Mouse (Mus musculus): ENCODE measurements around the gene Klhl26. TPM values are rescaled to one million over a fixed set of nuclear protein-coding genes. Genes with fewer than 3 reads are reported as not detected.

Gene Klhl26
- polyA plus RNA-seq, 1 experiment from 2014 or later = 19.1 TPM

DNA sequence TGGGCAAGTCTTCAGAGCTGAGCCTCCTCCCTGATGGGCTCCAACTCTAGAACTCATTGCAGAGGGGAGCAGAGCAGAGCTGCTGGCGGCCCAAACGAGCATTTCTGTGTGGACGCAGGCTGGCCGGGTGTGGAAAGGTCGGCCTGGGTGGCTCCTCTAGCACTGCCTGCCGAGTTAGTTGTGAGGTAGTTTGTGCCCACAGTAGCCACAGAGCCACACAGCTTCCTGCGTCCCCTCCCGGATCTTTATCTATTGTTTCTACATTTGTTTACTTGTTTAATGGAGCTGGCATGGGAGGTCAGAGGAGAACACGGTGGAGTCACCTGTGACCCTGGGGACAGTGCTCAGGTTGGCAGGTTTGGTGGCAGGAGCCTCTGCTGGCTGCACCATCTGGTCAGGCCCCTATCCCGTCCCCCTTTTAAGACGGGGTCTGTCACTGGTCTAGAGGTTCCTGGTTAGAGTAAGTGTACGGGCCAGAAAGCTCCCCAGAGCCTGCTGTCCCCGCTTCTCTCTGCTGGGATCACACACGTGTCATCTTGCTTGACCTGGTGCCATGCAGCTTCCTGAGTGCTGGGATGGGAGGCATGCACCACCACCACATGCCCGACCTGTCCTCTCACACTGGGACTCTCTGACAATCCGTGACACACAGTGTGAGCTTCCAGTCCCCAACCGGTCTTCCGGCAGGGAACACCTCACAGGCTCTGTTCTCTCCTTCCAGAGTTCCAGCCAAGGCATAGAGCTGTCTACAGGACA, 55.2 kb downstream of the Klhl26 start:
- Histone ChIP-seq H3K36me3 (no peaks in the 10 kb centered on the region), H3K27ac (peak overlapping the region; percentile 30; the same call in 1 of the 2 replicates), H3K4me1 (replicated peaks) (peaks cover 27% of the 10 kb centered on the region), H3K4me3 (no peak overlapping the region), H3K9me3 (no peaks in the 10 kb centered on the region), H3K27me3 (ENCODE audit: insufficient read depth, poor library complexity, severe bottlenecking) (no peaks in the 10 kb centered on the region)
- no peak for DNase-seq (ENCODE audit: low spot score)
- WGBS = 87% methylated on average over 18 of the region's 18 CpGs

- H3K36me3 ChIP-seq = no peaks in the 10 kb centered on the region
- H3K4me3 ChIP-seq = no peak overlapping the region
- peaks cover 37% of the 10 kb centered on the region for H3K4me1 ChIP-seq (replicated peaks)
- H3K27me3 ChIP-seq (ENCODE audit: insufficient read depth, poor library complexity, severe bottlenecking) = no peaks in the 10 kb centered on the region
- H3K9me3 ChIP-seq = no peaks in the 10 kb centered on the region
- WGBS = 81% methylated on average over 11 of the region's 11 CpGs
- H3K27ac ChIP-seq = no peak overlapping the region
- DNase-seq (ENCODE audit: low spot score) = no peak
Measured at GRCm38 (mm10) chr8:70419879-70420643, 56.7 kb downstream of the Klhl26 start.

GRCm38 (mm10) chr8:70418954-70419353, 57.8 kb downstream of the Klhl26 start:
- no peak for DNase-seq (ENCODE audit: low spot score)

GRCm38 (mm10) chr8:70417914-70418313, 58.9 kb downstream of the Klhl26 start:
- 49% methylated on average over 10 of the region's 10 CpGs for WGBS
- H3K27ac ChIP-seq = no peak overlapping the region
- no peak for DNase-seq (ENCODE audit: low spot score)
- H3K27me3 ChIP-seq (ENCODE audit: insufficient read depth, poor library complexity, severe bottlenecking) = no peaks in the 10 kb centered on the region
- H3K4me1 ChIP-seq (replicated peaks) = peaks cover 37% of the 10 kb centered on the region
- no peak overlapping the region for H3K4me3 ChIP-seq
- H3K9me3 ChIP-seq = no peaks in the 10 kb centered on the region
- peaks cover 3% of the 10 kb centered on the region; the same call in 1 of the 2 replicates for H3K36me3 ChIP-seq

More at GRCm38 (mm10) chr8:70418954-70419353, 57.8 kb downstream of the Klhl26 start:
- 85% methylated on average over 14 of the region's 14 CpGs for WGBS
- peaks cover 37% of the 10 kb centered on the region for H3K4me1 ChIP-seq (replicated peaks)
- no peaks in the 10 kb centered on the region for H3K27me3 ChIP-seq (ENCODE audit: insufficient read depth, poor library complexity, severe bottlenecking)
- no peaks in the 10 kb centered on the region for H3K9me3 ChIP-seq
- no peak overlapping the region for H3K4me3 ChIP-seq
- no peaks in the 10 kb centered on the region for H3K36me3 ChIP-seq
- no peak overlapping the region for H3K27ac ChIP-seq

- Histone ChIP-seq H3K4me3 (no peak overlapping the region), H3K27ac (peak overlapping the region; percentile 57), H3K9me3 (no peaks in the 10 kb centered on the region), H3K36me3 (peaks cover 5% of the 10 kb centered on the region; the same call in 1 of the 2 replicates), H3K4me1 (replicated peaks) (peaks cover 37% of the 10 kb centered on the region), H3K27me3 (ENCODE audit: insufficient read depth, poor library complexity, severe bottlenecking) (no peaks in the 10 kb centered on the region)
- no peak for DNase-seq (ENCODE audit: low spot score)
- 47% methylated on average over 6 of the region's 6 CpGs for whole genome bisulfite sequencing
Measured at GRCm38 (mm10) chr8:70416941-70417340, 59.8 kb downstream of the Klhl26 start.

GRCm38 (mm10) chr8:70415540-70416451, 61.0 kb downstream of the Klhl26 start:
- 69% methylated on average over 8 of the region's 8 CpGs for WGBS
- H3K9me3 ChIP-seq = no peaks in the 10 kb centered on the region

GRCm38 (mm10) chr8:70414310-70414946, 62.3 kb downstream of the Klhl26 start:
- Histone ChIP-seq H3K36me3 (peaks cover 5% of the 10 kb centered on the region; the same call in 1 of the 2 replicates), H3K4me1 (replicated peaks) (peaks cover 41% of the 10 kb centered on the region), H3K27me3 (ENCODE audit: insufficient read depth, poor library complexity, severe bottlenecking) (no peaks in the 10 kb centered on the region), H3K27ac (no peak overlapping the region), H3K4me3 (no peak overlapping the region), H3K9me3 (no peaks in the 10 kb centered on the region)
- DNase-seq (ENCODE audit: low spot score) = no peak
- WGBS = 88% methylated on average over 6 of the region's 6 CpGs

More at GRCm38 (mm10) chr8:70415540-70416451, 61.0 kb downstream of the Klhl26 start:
- H3K36me3 ChIP-seq = peaks cover 5% of the 10 kb centered on the region; the same call in 1 of the 2 replicates
- H3K27ac ChIP-seq = peak overlapping the region; percentile 57
- peak; percentile 34 for DNase-seq (ENCODE audit: low spot score)
- no peaks in the 10 kb centered on the region for H3K27me3 ChIP-seq (ENCODE audit: insufficient read depth, poor library complexity, severe bottlenecking)
- peaks cover 33% of the 10 kb centered on the region for H3K4me1 ChIP-seq (replicated peaks)
- H3K4me3 ChIP-seq = peak overlapping the region; percentile 1; the same call in 1 of the 2 replicates

DNA sequence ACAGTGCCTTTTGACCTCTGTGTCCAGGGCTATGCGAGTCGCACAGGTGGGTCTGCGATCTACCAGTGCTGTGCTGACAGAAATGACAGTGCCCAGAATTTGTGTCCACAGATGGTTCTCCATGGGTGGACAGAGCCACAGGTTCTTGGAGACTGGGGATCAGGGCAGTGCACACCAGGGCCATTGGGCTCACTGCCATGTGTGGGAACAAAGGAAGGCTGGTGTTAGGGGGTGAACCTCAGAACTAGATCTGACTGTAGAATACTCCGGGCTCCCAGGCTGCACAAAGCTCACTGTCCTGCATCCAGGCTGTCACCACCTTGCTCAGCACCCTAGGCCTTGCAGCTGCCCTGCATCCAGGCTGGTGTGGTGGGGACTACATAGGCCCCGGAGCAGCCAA, 66.5 kb downstream of the Klhl26 start:
- no peak for DNase-seq (ENCODE audit: low spot score)
- no peak overlapping the region for H3K27ac ChIP-seq
- no peaks in the 10 kb centered on the region; the same call in 1 of the 2 replicates for H3K27me3 ChIP-seq (ENCODE audit: insufficient read depth, poor library complexity, severe bottlenecking)
- WGBS = 96% methylated on average over 5 of the region's 5 CpGs
- H3K9me3 ChIP-seq = no peaks in the 10 kb centered on the region
- H3K4me3 ChIP-seq = no peak overlapping the region
- peaks cover 47% of the 10 kb centered on the region for H3K4me1 ChIP-seq (replicated peaks)
- H3K36me3 ChIP-seq = peaks cover 5% of the 10 kb centered on the region; the same call in 1 of the 2 replicates

- no peak overlapping the region for H3K4me3 ChIP-seq
- H3K27me3 ChIP-seq (ENCODE audit: insufficient read depth, poor library complexity, severe bottlenecking) = no peaks in the 10 kb centered on the region; the same call in 1 of the 2 replicates
- H3K36me3 ChIP-seq = peaks cover 7% of the 10 kb centered on the region; the same call in 1 of the 2 replicates
- peaks cover 50% of the 10 kb centered on the region for H3K4me1 ChIP-seq (replicated peaks)
- no peak for DNase-seq (ENCODE audit: low spot score)
- no peaks in the 10 kb centered on the region for H3K9me3 ChIP-seq
- peak overlapping the region; percentile 77 for H3K27ac ChIP-seq
- WGBS = 73% methylated on average over 9 of the region's 9 CpGs
Measured at GRCm38 (mm10) chr8:70409455-70409871, 67.3 kb downstream of the Klhl26 start.

DNA sequence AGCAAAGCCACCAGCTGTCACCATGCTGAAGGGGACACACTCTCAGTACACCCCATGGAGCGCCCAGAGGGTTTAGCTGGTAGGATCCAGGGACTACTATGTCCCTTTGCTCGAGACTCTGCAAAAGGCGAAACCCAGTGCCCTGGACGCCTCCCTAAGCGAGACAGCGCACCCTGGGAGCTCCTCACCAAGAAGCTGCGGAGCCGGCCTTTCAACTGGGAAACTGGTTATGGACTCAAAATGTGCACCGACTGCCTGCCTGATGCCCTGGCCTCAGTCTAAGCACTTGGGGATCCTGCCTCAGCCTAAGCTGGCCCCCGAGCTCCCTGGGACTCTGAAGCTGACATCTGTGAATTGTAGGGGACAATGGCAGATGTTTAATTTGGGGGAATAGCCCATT, 67.7 kb downstream of the Klhl26 start:
- no peak for DNase-seq (ENCODE audit: low spot score)
- Histone ChIP-seq H3K27me3 (ENCODE audit: insufficient read depth, poor library complexity, severe bottlenecking) (no peaks in the 10 kb centered on the region; the same call in 1 of the 2 replicates), H3K36me3 (peaks cover 11% of the 10 kb centered on the region; the same call in 1 of the 2 replicates), H3K27ac (peak overlapping the region; percentile 77), H3K4me1 (replicated peaks) (peaks cover 50% of the 10 kb centered on the region), H3K9me3 (no peaks in the 10 kb centered on the region), H3K4me3 (no peak overlapping the region)
- 85% methylated on average over 10 of the region's 10 CpGs for WGBS

- Histone ChIP-seq H3K36me3 (peaks cover 14% of the 10 kb centered on the region; the same call in 1 of the 2 replicates), H3K27me3 (ENCODE audit: insufficient read depth, poor library complexity, severe bottlenecking) (no peaks in the 10 kb centered on the region; the same call in 1 of the 2 replicates), H3K4me1 (replicated peaks) (peaks cover 50% of the 10 kb centered on the region), H3K4me3 (no peak overlapping the region), H3K27ac (peak overlapping the region; percentile 77), H3K9me3 (no peaks in the 10 kb centered on the region)
- WGBS = 52% methylated on average over 6 of the region's 6 CpGs
- no peak for DNase-seq (ENCODE audit: low spot score)
Measured at GRCm38 (mm10) chr8:70408301-70408700, 68.5 kb downstream of the Klhl26 start.

All from hindbrain, embryonic 10.5 days (tissue).